Mouse (Mus musculus): ENCODE data around the gene Apba2. TPM values are rescaled to one million over a fixed set of nuclear protein-coding genes. Genes with fewer than 3 reads are reported as not detected.

Apba2 gene
- polyA plus RNA-seq, 1 experiment from 2014 or later, result 2.9 TPM

DNA sequence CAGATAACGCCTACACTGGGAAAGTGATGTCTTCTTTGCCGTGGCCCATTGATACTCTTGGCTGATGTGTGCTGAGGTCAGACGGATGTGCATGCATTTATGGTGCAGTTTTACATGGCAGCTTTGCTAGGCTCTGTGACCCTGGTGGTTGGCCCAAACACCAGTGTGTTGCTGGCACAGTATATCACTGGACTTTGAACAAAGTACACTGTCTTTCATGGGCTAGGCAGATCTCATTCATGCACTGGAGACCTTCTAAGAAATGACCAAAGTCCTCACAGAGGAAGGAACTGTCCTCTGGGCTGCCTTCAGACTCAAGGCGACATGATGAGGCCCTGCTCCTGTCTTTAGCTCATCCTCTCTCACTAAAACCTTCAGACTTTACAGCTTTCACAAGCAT, 166.5 kb downstream of the Apba2 start:
- no peaks in the 10 kb centered on the region for H3K36me3 ChIP-seq
- no peaks in the 10 kb centered on the region for H3K9me3 ChIP-seq
- no peak overlapping the region for H3K4me2 ChIP-seq
- no peak overlapping the region for H3K9ac ChIP-seq
- WGBS, result 88% methylated on average over 4 of the region's 4 CpGs
- no peaks in the 10 kb centered on the region for H3K27me3 ChIP-seq
- no peak for ATAC-seq (ENCODE audit: borderline replicate concordance, extremely low read depth, low FRiP score, low TSS enrichment)
- H3K4me1 ChIP-seq, result peaks cover 3% of the 10 kb centered on the region; the same call in 1 of the 2 replicates
- no peak overlapping the region for H3K27ac ChIP-seq
- no peak overlapping the region for H3K4me3 ChIP-seq

DNA sequence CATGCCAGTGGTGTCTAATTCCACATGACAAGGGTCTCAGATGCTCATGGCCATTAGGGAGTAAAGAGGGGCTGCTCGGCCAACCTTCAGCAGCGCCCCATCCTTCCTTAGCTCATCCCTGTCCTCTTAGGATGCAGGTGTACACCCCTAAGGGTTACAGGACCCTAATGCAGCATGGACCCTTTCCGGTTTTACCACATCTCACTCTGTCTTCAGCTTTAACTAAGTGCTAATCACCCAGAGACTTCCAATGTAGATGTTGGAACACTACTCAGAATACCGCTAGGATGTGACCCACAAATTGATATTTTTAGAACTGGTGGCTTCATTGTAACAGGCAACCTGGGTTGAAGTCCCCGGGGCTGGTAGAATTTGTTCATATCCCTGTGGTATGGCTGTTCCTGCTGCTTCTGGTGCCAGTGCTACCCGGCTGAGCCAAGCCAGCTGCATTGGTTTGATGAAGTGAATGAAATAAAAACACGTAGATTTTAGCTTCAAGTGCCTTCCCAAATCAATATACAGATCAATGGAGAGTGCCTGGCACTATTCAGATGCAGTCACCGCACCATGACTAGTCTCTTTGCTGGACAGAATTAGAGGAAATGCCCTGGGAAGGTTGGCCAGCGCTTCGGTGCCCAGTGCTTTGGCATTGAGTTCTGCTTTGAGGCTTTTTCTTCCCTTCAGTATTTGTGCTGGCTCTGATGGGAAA, 178.4 kb downstream of the Apba2 start:
- Histone ChIP-seq H3K4me2 (no peak overlapping the region), H3K27me3 (no peaks in the 10 kb centered on the region), H3K9ac (no peak overlapping the region), H3K36me3 (no peaks in the 10 kb centered on the region), H3K4me1 (no peaks in the 10 kb centered on the region), H3K9me3 (no peaks in the 10 kb centered on the region), H3K27ac (no peak overlapping the region), H3K4me3 (no peak overlapping the region)
- 88% methylated on average over 10 of the region's 10 CpGs for WGBS
- no peak for ATAC-seq (ENCODE audit: borderline replicate concordance, extremely low read depth, low FRiP score, low TSS enrichment)

GRCm38 (mm10) chr7:64684893-64685292, 183.4 kb downstream of the Apba2 start:
- H3K9me3 ChIP-seq, result no peaks in the 10 kb centered on the region
- 62% methylated on average over 4 of the region's 4 CpGs for WGBS
- peak; percentile 52; the same call in 1 of the 2 replicates for ATAC-seq (ENCODE audit: borderline replicate concordance, extremely low read depth, low FRiP score, low TSS enrichment)

GRCm38 (mm10) chr7:64688115-64688817, 186.8 kb downstream of the Apba2 start:
- Histone ChIP-seq H3K4me2 (no peak overlapping the region), H3K9ac (no peak overlapping the region), H3K4me1 (peaks cover 4% of the 10 kb centered on the region; the same call in 1 of the 2 replicates), H3K4me3 (no peak overlapping the region), H3K9me3 (no peaks in the 10 kb centered on the region), H3K27me3 (no peaks in the 10 kb centered on the region), H3K27ac (no peak overlapping the region), H3K36me3 (no peaks in the 10 kb centered on the region)
- ATAC-seq (ENCODE audit: borderline replicate concordance, extremely low read depth, low FRiP score, low TSS enrichment), result peak; percentile 71; the same call in 1 of the 2 replicates
- WGBS, result 31% methylated on average over 14 of the region's 14 CpGs

More at GRCm38 (mm10) chr7:64684893-64685292, 183.4 kb downstream of the Apba2 start:
- no peak overlapping the region for H3K27ac ChIP-seq
- no peak overlapping the region for H3K9ac ChIP-seq
- no peaks in the 10 kb centered on the region for H3K27me3 ChIP-seq
- H3K4me2 ChIP-seq, result no peak overlapping the region
- H3K4me3 ChIP-seq, result no peak overlapping the region
- peaks cover 4% of the 10 kb centered on the region; the same call in 1 of the 2 replicates for H3K4me1 ChIP-seq
- no peaks in the 10 kb centered on the region for H3K36me3 ChIP-seq

GRCm38 (mm10) chr7:64691831-64692230, 190.3 kb downstream of the Apba2 start:
- no peak overlapping the region for H3K9ac ChIP-seq
- 84% methylated on average over 2 of the region's 2 CpGs for WGBS
- ATAC-seq (ENCODE audit: borderline replicate concordance, extremely low read depth, low FRiP score, low TSS enrichment), result no peak

GRCm38 (mm10) chr7:64694937-64695336, 193.4 kb downstream of the Apba2 start:
- Histone ChIP-seq H3K9ac (no peak overlapping the region), H3K4me3 (no peak overlapping the region), H3K36me3 (no peaks in the 10 kb centered on the region), H3K9me3 (no peaks in the 10 kb centered on the region), H3K4me1 (no peaks in the 10 kb centered on the region), H3K27ac (no peak overlapping the region), H3K27me3 (no peaks in the 10 kb centered on the region), H3K4me2 (no peak overlapping the region)
- no peak for ATAC-seq (ENCODE audit: borderline replicate concordance, extremely low read depth, low FRiP score, low TSS enrichment)
- 87% methylated on average over 6 of the region's 6 CpGs for WGBS

More at GRCm38 (mm10) chr7:64691831-64692230, 190.3 kb downstream of the Apba2 start:
- H3K36me3 ChIP-seq, result no peaks in the 10 kb centered on the region
- no peak overlapping the region for H3K4me3 ChIP-seq
- H3K4me2 ChIP-seq, result no peak overlapping the region
- no peak overlapping the region for H3K27ac ChIP-seq
- H3K27me3 ChIP-seq, result no peaks in the 10 kb centered on the region
- H3K9me3 ChIP-seq, result no peaks in the 10 kb centered on the region
- H3K4me1 ChIP-seq, result peaks cover 4% of the 10 kb centered on the region; the same call in 1 of the 2 replicates

DNA sequence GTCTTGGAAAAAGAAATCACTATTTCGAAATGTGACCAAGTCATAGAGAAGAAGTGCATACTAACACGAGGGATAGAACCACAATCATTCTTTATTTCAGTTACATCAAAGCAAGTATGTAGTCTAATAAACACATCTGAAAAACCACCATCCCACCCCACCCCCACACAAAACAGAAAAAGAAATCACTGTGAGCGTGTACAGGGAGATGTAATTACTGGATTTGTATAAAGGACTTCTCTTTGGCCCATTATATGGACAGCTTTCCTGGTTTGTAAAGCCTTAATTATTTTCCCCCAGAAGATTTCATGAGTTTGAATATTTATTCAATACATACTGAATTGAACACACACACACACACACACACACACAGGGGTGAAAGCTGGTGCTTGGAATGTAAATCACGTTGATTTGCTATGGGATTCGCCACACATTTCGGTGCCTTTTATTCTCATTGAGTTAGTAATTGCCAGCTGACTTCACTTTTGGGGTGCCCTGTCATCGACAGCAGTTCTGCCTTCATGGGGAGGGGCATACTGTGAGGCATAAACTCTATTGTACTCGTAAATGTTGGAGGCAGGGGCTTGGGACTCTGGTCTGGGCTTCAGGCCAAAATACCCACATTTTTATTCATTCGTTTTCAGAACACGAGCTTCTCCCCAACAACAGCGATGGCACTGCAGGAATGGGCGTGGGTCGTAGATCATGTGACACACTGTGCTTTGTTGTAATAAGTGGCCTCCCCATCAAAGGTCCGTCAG, 195.2 kb downstream of the Apba2 start:
- H3K4me1 ChIP-seq, result no peaks in the 10 kb centered on the region
- H3K27me3 ChIP-seq, result no peaks in the 10 kb centered on the region
- no peak overlapping the region for H3K27ac ChIP-seq
- ATAC-seq (ENCODE audit: borderline replicate concordance, extremely low read depth, low FRiP score, low TSS enrichment), result no peak
- 58% methylated on average over 14 of the region's 14 CpGs for WGBS
- H3K4me3 ChIP-seq, result no peak overlapping the region
- no peaks in the 10 kb centered on the region for H3K36me3 ChIP-seq
- no peaks in the 10 kb centered on the region for H3K9me3 ChIP-seq
- no peak overlapping the region for H3K9ac ChIP-seq
- H3K4me2 ChIP-seq, result no peak overlapping the region

- WGBS, result 87% methylated on average over 6 of the region's 6 CpGs
- Histone ChIP-seq H3K9me3 (no peaks in the 10 kb centered on the region), H3K4me3 (no peak overlapping the region), H3K4me2 (no peak overlapping the region), H3K36me3 (no peaks in the 10 kb centered on the region), H3K27me3 (no peaks in the 10 kb centered on the region), H3K27ac (no peak overlapping the region), H3K4me1 (no peaks in the 10 kb centered on the region), H3K9ac (no peak overlapping the region)
- no peak for ATAC-seq (ENCODE audit: borderline replicate concordance, extremely low read depth, low FRiP score, low TSS enrichment)
These were observed 196.4 kb downstream of the Apba2 start for GRCm38 (mm10) chr7:64697791-64698337.

GRCm38 (mm10) chr7:64704060-64704595, 202.6 kb downstream of the Apba2 start:
- no peak overlapping the region for H3K4me2 ChIP-seq
- H3K9ac ChIP-seq, result no peak overlapping the region
- H3K36me3 ChIP-seq, result no peaks in the 10 kb centered on the region
- 66% methylated on average over 5 of the region's 5 CpGs for WGBS
- no peaks in the 10 kb centered on the region for H3K9me3 ChIP-seq
- no peak for ATAC-seq (ENCODE audit: borderline replicate concordance, extremely low read depth, low FRiP score, low TSS enrichment)
- no peaks in the 10 kb centered on the region for H3K27me3 ChIP-seq
- H3K27ac ChIP-seq, result no peak overlapping the region
- H3K4me1 ChIP-seq, result no peaks in the 10 kb centered on the region
- H3K4me3 ChIP-seq, result no peak overlapping the region

- Histone ChIP-seq H3K4me2 (no peak overlapping the region), H3K27me3 (no peaks in the 10 kb centered on the region), H3K9me3 (no peaks in the 10 kb centered on the region), H3K4me3 (no peak overlapping the region), H3K4me1 (no peaks in the 10 kb centered on the region), H3K27ac (no peak overlapping the region), H3K36me3 (no peaks in the 10 kb centered on the region), H3K9ac (no peak overlapping the region)
- 77% methylated on average over 4 of the region's 4 CpGs for WGBS
- ATAC-seq (ENCODE audit: borderline replicate concordance, extremely low read depth, low FRiP score, low TSS enrichment), result no peak
These were observed 206.7 kb downstream of the Apba2 start for GRCm38 (mm10) chr7:64708176-64708575.

DNA sequence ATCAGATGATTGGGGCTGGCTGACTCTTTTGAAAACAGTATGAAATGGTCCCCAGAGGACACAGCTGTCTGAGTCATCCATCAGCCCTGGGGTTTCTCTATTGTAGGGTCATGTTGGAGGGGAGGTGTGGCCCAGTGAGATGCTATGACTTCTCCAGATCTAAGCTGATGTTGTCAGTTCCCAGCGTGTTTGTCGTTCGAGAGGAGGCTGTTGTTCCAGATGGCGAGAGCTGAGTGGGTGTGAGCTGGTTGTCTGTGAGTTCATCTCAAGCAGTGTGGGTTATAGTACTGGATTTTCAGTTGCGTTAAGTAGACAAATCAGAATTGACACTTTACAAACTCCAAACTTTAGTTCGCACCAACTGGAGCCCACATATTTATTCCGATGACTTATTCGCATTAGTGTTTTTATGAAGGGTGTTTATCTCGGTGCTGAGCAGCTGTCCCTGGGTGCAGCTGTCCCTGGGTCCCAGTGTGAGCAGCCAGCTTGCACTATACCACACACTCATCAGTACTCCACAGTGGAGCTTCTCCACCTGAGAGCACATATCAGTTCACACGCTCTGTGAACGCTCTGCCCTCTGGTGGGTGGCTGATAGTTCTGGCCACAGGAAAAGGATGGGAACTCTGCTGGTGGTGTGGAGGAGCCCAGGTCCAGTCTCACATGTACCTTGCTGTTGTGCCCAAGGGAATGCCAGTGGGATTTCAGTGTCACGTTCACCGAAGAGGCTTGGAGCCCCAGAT, 208.2 kb downstream of the Apba2 start:
- no peak overlapping the region for H3K4me2 ChIP-seq
- ATAC-seq (ENCODE audit: borderline replicate concordance, extremely low read depth, low FRiP score, low TSS enrichment), result no peak
- H3K9ac ChIP-seq, result no peak overlapping the region
- H3K4me1 ChIP-seq, result no peaks in the 10 kb centered on the region
- H3K27ac ChIP-seq, result no peak overlapping the region
- 73% methylated on average over 13 of the region's 13 CpGs for WGBS
- no peaks in the 10 kb centered on the region for H3K27me3 ChIP-seq
- H3K9me3 ChIP-seq, result no peaks in the 10 kb centered on the region
- no peaks in the 10 kb centered on the region for H3K36me3 ChIP-seq
- no peak overlapping the region for H3K4me3 ChIP-seq
